Mouse (Mus musculus) neural tube, embryonic 13.5 days (tissue): ENCODE results near the gene Gm17349. TPM values are rescaled to one million over a fixed set of nuclear protein-coding genes. Genes with fewer than 3 reads are reported as not detected.
A peak's percentile ranks its signal among the peaks of the same experiment; 100 is the strongest.

Experiments
- ATAC-seq: fragments of 200-750 bp; cut with Nextera tagmentation; 2 replicates; pipeline ENCODE4 v1.8.0; 2017; ENCODE audit warnings: low read depth, mild to moderate bottlenecking, moderate TSS enrichment, moderate library complexity
- H3K27ac ChIP-seq: fragments of 300-500 bp; sonication (generic); replicated peaks from 2 replicates; pipeline ENCODE4 v1.5.1; 2015; ENCODE audit warnings: moderate library complexity, mild to moderate bottlenecking, inconsistent platforms
- H3K27me3 ChIP-seq: fragments of 300-500 bp; sonication (generic); 2 replicates; pipeline ENCODE4 v1.6.1; 2015; ENCODE audit warnings: mild to moderate bottlenecking, inconsistent platforms
- H3K36me3 ChIP-seq: fragments of 300-500 bp; sonication (generic); 2 replicates; pipeline ENCODE4 v1.6.1; 2015; ENCODE audit warnings: mild to moderate bottlenecking, inconsistent platforms
- H3K4me1 ChIP-seq: fragments of 300-500 bp; sonication (generic); replicated peaks from 2 replicates; pipeline ENCODE4 v1.6.1; 2015; ENCODE audit warnings: inconsistent platforms
- H3K4me2 ChIP-seq: fragments of 300-500 bp; sonication (generic); 2 replicates; pipeline ENCODE4 v1.6.1; 2015; ENCODE audit warnings: inconsistent platforms, mild to moderate bottlenecking, moderate library complexity
- H3K4me3 ChIP-seq: fragments of 300-500 bp; sonication (generic); 2 replicates; pipeline ENCODE4 v1.5.1; 2015; ENCODE audit warnings: mild to moderate bottlenecking, inconsistent platforms
- H3K9ac ChIP-seq: fragments of 300-500 bp; sonication (generic); 2 replicates; pipeline ENCODE4 v1.6.1; 2015; ENCODE audit warnings: moderate library complexity, mild to moderate bottlenecking, inconsistent platforms
- H3K9me3 ChIP-seq: fragments of 300-500 bp; sonication (generic); 2 replicates; pipeline ENCODE4 v1.6.1; 2016; ENCODE audit warnings: inconsistent platforms
- WGBS: fragments of 180-500 bp; shearing (Covaris S2); methylation state at CpG from one replicate; pipeline ENCODE4 v1.1.7; 2015; 5-methylcytosine and 5-hydroxymethylcytosine counted together
- polyA plus RNA-seq: library from polyadenylated mRNA; unstranded; fragments of >200 nt; fragmentation: Nextera tagmentation; extraction: Ambion mirVana; gene quantifications from 2 replicates; pipeline ENCODE4 v1.2.1, GENCODE M21; 2015

The Gm17349 gene
- polyA plus RNA-seq, 1 experiment from 2014 or later, result not detected

- no peaks in the 10 kb centered on the region for H3K27me3 ChIP-seq
- no peaks in the 10 kb centered on the region for H3K9me3 ChIP-seq
- H3K4me1 ChIP-seq, result peaks cover 39% of the 10 kb centered on the region
- peak overlapping the region; percentile 86 for H3K4me2 ChIP-seq
- H3K4me3 ChIP-seq, result peak overlapping the region; percentile 98
- peak overlapping the region; percentile 93; the same call in 1 of the 2 replicates for H3K27ac ChIP-seq
- H3K9ac ChIP-seq, result peak overlapping the region; percentile 95
- H3K36me3 ChIP-seq, result peaks cover 57% of the 10 kb centered on the region
- no peak for ATAC-seq
- 73% methylated on average over 2 of the region's 2 CpGs for WGBS
These were observed 21.3 kb upstream of the Gm17349 start for GRCm38 (mm10) chr15:99726549-99726948.

- H3K27me3 ChIP-seq, result no peaks in the 10 kb centered on the region
- peak within 1 kb of the TSS; percentile 93 for H3K27ac ChIP-seq
- peak within 1 kb of the TSS; percentile 86 for H3K4me2 ChIP-seq
- WGBS, result under 1% methylated on average over 62 of the region's 68 CpGs
- peaks cover 61% of the 10 kb centered on the region for H3K36me3 ChIP-seq
- peak within 1 kb of the TSS; percentile 95 for H3K9ac ChIP-seq
- peaks cover 39% of the 10 kb centered on the region for H3K4me1 ChIP-seq
- no peaks in the 10 kb centered on the region for H3K9me3 ChIP-seq
- peak; percentile 94 for ATAC-seq
- peak within 1 kb of the TSS; percentile 98 for H3K4me3 ChIP-seq
These were observed 20.3 kb upstream of the Gm17349 start, which contains the start of gene Cox14 for GRCm38 (mm10) chr15:99725341-99726155. Cox14 (plus strand) TSS chr15:99725618.

- Histone ChIP-seq H3K27me3 (no peaks in the 10 kb centered on the region), H3K4me1 (peaks cover 39% of the 10 kb centered on the region), H3K4me2 (peak overlapping the region; percentile 58), H3K27ac (peak overlapping the region; percentile 64), H3K9me3 (no peaks in the 10 kb centered on the region), H3K4me3 (peak overlapping the region; percentile 98), H3K36me3 (peaks cover 57% of the 10 kb centered on the region), H3K9ac (peak overlapping the region; percentile 74)
- 10% methylated on average over 16 of the region's 16 CpGs for WGBS
- ATAC-seq, result peak; percentile 20
These were observed 19.2 kb upstream of the Gm17349 start for GRCm38 (mm10) chr15:99724292-99725021.

GRCm38 (mm10) chr15:99723515-99724291 is 18.4 kb upstream of the Gm17349 start:
- 19% methylated on average over 11 of the region's 11 CpGs for WGBS
- Histone ChIP-seq H3K9ac (peak overlapping the region; percentile 47), H3K4me1 (peaks cover 39% of the 10 kb centered on the region), H3K27ac (peak overlapping the region; percentile 64), H3K36me3 (peaks cover 55% of the 10 kb centered on the region), H3K9me3 (no peaks in the 10 kb centered on the region), H3K27me3 (no peaks in the 10 kb centered on the region), H3K4me3 (no peak overlapping the region), H3K4me2 (peak overlapping the region; percentile 58; the same call in 1 of the 2 replicates)
- no peak for ATAC-seq

- peak overlapping the region; percentile 64 for H3K27ac ChIP-seq
- H3K9me3 ChIP-seq, result no peaks in the 10 kb centered on the region
- H3K36me3 ChIP-seq, result peaks cover 50% of the 10 kb centered on the region
- no peaks in the 10 kb centered on the region for H3K27me3 ChIP-seq
- no peak overlapping the region for H3K4me3 ChIP-seq
- WGBS, result 72% methylated on average over 10 of the region's 10 CpGs
- no peak overlapping the region for H3K9ac ChIP-seq
- ATAC-seq, result no peak
- no peak overlapping the region for H3K4me2 ChIP-seq
- H3K4me1 ChIP-seq, result peaks cover 42% of the 10 kb centered on the region
These were observed 17.8 kb upstream of the Gm17349 start for GRCm38 (mm10) chr15:99723120-99723514.

- peaks cover 42% of the 10 kb centered on the region for H3K36me3 ChIP-seq
- H3K4me3 ChIP-seq, result no peak overlapping the region
- no peak overlapping the region for H3K27ac ChIP-seq
- no peaks in the 10 kb centered on the region for H3K9me3 ChIP-seq
- no peaks in the 10 kb centered on the region for H3K27me3 ChIP-seq
- no peak for ATAC-seq
- no peak overlapping the region for H3K4me2 ChIP-seq
- 86% methylated on average over 25 of the region's 25 CpGs for WGBS
- H3K4me1 ChIP-seq, result peaks cover 46% of the 10 kb centered on the region
- no peak overlapping the region for H3K9ac ChIP-seq
These were observed 16.8 kb upstream of the Gm17349 start for GRCm38 (mm10) chr15:99721921-99722743.

GRCm38 (mm10) chr15:99719865-99720264 is 14.6 kb upstream of the Gm17349 start:
- H3K27me3 ChIP-seq, result no peaks in the 10 kb centered on the region
- no peak overlapping the region for H3K27ac ChIP-seq
- no peaks in the 10 kb centered on the region for H3K9me3 ChIP-seq
- H3K4me3 ChIP-seq, result no peak overlapping the region
- H3K4me1 ChIP-seq, result peaks cover 54% of the 10 kb centered on the region
- no peak overlapping the region for H3K4me2 ChIP-seq
- 85% methylated on average over 8 of the region's 8 CpGs for WGBS
- H3K36me3 ChIP-seq, result peaks cover 47% of the 10 kb centered on the region
- ATAC-seq, result no peak
- H3K9ac ChIP-seq, result no peak overlapping the region

- Histone ChIP-seq H3K36me3 (peaks cover 55% of the 10 kb centered on the region), H3K9ac (no peak overlapping the region), H3K9me3 (no peaks in the 10 kb centered on the region), H3K4me2 (no peak overlapping the region), H3K27ac (no peak overlapping the region), H3K27me3 (no peaks in the 10 kb centered on the region), H3K4me3 (no peak overlapping the region), H3K4me1 (peaks cover 42% of the 10 kb centered on the region)
- no peak for ATAC-seq
- 86% methylated on average over 9 of the region's 9 CpGs for WGBS
These were observed 13.3 kb upstream of the Gm17349 start for GRCm38 (mm10) chr15:99718461-99719021.

- 65% methylated on average over 26 of the region's 26 CpGs for WGBS
- Histone ChIP-seq H3K9me3 (no peaks in the 10 kb centered on the region), H3K4me2 (no peak within 1 kb of the TSS), H3K4me3 (no peak within 1 kb of the TSS), H3K27me3 (no peaks in the 10 kb centered on the region), H3K4me1 (peaks cover 43% of the 10 kb centered on the region), H3K36me3 (peaks cover 55% of the 10 kb centered on the region), H3K9ac (no peak within 1 kb of the TSS), H3K27ac (peak within 1 kb of the TSS; percentile 78)
- ATAC-seq, result no peak
These were observed 12.4 kb upstream of the Gm17349 start, which contains the start of gene Gpd1 for GRCm38 (mm10) chr15:99717386-99718334. Gpd1 (plus strand) TSS chr15:99717515.

GRCm38 (mm10) chr15:99716814-99717213 is 11.5 kb upstream of the Gm17349 start:
- Histone ChIP-seq H3K36me3 (peaks cover 55% of the 10 kb centered on the region), H3K4me1 (peaks cover 50% of the 10 kb centered on the region)

More at GRCm38 (mm10) chr15:99716814-99717213, 11.5 kb upstream of the Gm17349 start:
- H3K4me2 ChIP-seq, result no peak overlapping the region
- no peak for ATAC-seq
- no peak overlapping the region for H3K4me3 ChIP-seq
- no peak overlapping the region for H3K9ac ChIP-seq
- H3K27me3 ChIP-seq, result no peaks in the 10 kb centered on the region
- 82% methylated on average over 12 of the region's 12 CpGs for WGBS
- no peaks in the 10 kb centered on the region for H3K9me3 ChIP-seq
- H3K27ac ChIP-seq, result no peak overlapping the region
